Mouse (Mus musculus): ENCODE results near the gene Megf6.

DNA sequence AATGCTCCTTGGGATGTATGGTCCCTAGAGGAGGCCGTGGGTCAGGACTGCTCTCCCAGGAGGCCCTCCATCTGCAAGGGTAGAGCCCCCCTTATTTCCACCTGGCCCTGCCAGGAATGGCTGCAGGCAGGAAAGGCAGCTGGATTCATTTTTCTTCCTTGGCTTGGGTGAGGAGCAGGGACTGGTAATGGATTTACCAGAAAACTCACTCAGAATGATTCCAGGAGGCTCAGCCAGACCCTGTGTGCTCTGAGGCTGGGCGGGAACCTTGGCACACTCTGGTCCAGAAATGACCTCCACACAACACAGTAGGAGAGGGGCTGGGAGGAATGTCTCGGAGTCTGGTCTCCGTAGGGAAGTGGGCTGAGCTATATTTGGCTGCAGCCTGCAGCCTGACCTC, 61.8 kb downstream of the Megf6 start:
- TF ChIP-seq CTCF (IDR thresholded peaks at IDR 0.05; ENCODE audit: borderline replicate concordance, insufficient read depth, low read length), result no peak
- no peak for TF ChIP-seq POLR2A (IDR thresholded peaks at IDR 0.05; ENCODE audit: low read depth, low read length)
